Mouse (Mus musculus) cerebellum, postnatal 10 days (tissue): ENCODE measurements around the gene Rapgef5.

Source experiments
- DNase-seq, 2 experiments: peaks; one replicate each; pipeline ENCODE4 v3.0.0; 2021; ENCODE audit warnings: mixed read lengths in 2 of 2

Gene Rapgef5

GRCm38 (mm10) chr12:117674511-117674910 lies 158.2 kb downstream of the Rapgef5 start:
- no peak for DNase-seq

- no peak for DNase-seq
These were observed 160.0 kb downstream of the Rapgef5 start for GRCm38 (mm10) chr12:117676265-117676664.

- DNase-seq = no peak
These were observed 162.6 kb downstream of the Rapgef5 start for GRCm38 (mm10) chr12:117678916-117679315.

GRCm38 (mm10) chr12:117679795-117680194 lies 163.5 kb downstream of the Rapgef5 start:
- no peak for DNase-seq

GRCm38 (mm10) chr12:117681273-117681672 lies 165.0 kb downstream of the Rapgef5 start:
- DNase-seq = no peak

GRCm38 (mm10) chr12:117683377-117683776 lies 167.1 kb downstream of the Rapgef5 start:
- DNase-seq = no peak

GRCm38 (mm10) chr12:117683984-117684383 lies 167.7 kb downstream of the Rapgef5 start:
- DNase-seq = no peak

- DNase-seq = peak in 1 of 2 experiments; percentile 12
These were observed 168.5 kb downstream of the Rapgef5 start for GRCm38 (mm10) chr12:117684788-117685187.

GRCm38 (mm10) chr12:117685336-117685735 lies 169.1 kb downstream of the Rapgef5 start:
- DNase-seq = no peak

- DNase-seq = no peak
These were observed 170.5 kb downstream of the Rapgef5 start for GRCm38 (mm10) chr12:117686732-117687131.

GRCm38 (mm10) chr12:117688655-117689548 lies 172.6 kb downstream of the Rapgef5 start:
- DNase-seq = peak; percentile 82 to 83

- no peak for DNase-seq
These were observed 175.1 kb downstream of the Rapgef5 start for GRCm38 (mm10) chr12:117691336-117691735.

- DNase-seq = no peak
These were observed 176.5 kb downstream of the Rapgef5 start for GRCm38 (mm10) chr12:117692775-117693174.

- DNase-seq = no peak
These were observed 183.8 kb downstream of the Rapgef5 start for GRCm38 (mm10) chr12:117699950-117700665.

GRCm38 (mm10) chr12:117700927-117701326 lies 184.6 kb downstream of the Rapgef5 start:
- no peak for DNase-seq

- DNase-seq = no peak
These were observed 186.0 kb downstream of the Rapgef5 start for GRCm38 (mm10) chr12:117702291-117702690.

- no peak for DNase-seq
These were observed 186.6 kb downstream of the Rapgef5 start for GRCm38 (mm10) chr12:117702928-117703327.

- DNase-seq = no peak
These were observed 187.1 kb downstream of the Rapgef5 start for GRCm38 (mm10) chr12:117703413-117703812.

GRCm38 (mm10) chr12:117705308-117705707 lies 189.0 kb downstream of the Rapgef5 start:
- DNase-seq = no peak

GRCm38 (mm10) chr12:117709280-117709679 lies 193.0 kb downstream of the Rapgef5 start:
- no peak for DNase-seq

GRCm38 (mm10) chr12:117712474-117712873 lies 196.2 kb downstream of the Rapgef5 start:
- DNase-seq = no peak

- no peak for DNase-seq
These were observed 197.3 kb downstream of the Rapgef5 start for GRCm38 (mm10) chr12:117713616-117714015.

GRCm38 (mm10) chr12:117720794-117721747 lies 204.8 kb downstream of the Rapgef5 start:
- no peak for DNase-seq
